Mouse (Mus musculus) forebrain, postnatal 0 days (tissue): ENCODE data around the gene Arglu1. TPM values are rescaled to one million over a fixed set of nuclear protein-coding genes. Genes with fewer than 3 reads are reported as not detected.

Source experiments
- ATAC-seq: fragments of 200-750 bp; cut with Nextera tagmentation; 2 replicates; pipeline ENCODE4 v1.8.0; 2017; ENCODE audit warnings: mild to moderate bottlenecking, moderate library complexity
- DNase-seq: peaks from one replicate; pipeline ENCODE4 v3.0.0-alpha.2; 2015
- H3K27ac ChIP-seq: fragments of 300-500 bp; sonication (generic); 2 replicates; pipeline ENCODE4 v1.5.1; 2014; ENCODE audit warnings: low read depth, mild to moderate bottlenecking, antibody characterized with exemption, low read length, moderate library complexity, mixed read lengths
- H3K27me3 ChIP-seq: fragments of 300-500 bp; sonication (generic); 2 replicates; pipeline ENCODE4 v1.6.1; 2014; ENCODE audit warnings: mild to moderate bottlenecking, low read length, mixed read lengths; ENCODE audit not compliant: insufficient read depth
- H3K36me3 ChIP-seq: fragments of 300-500 bp; sonication (generic); 2 replicates; pipeline ENCODE4 v1.6.1; 2014; ENCODE audit warnings: mild to moderate bottlenecking, moderate library complexity; ENCODE audit not compliant: insufficient read depth
- H3K4me1 ChIP-seq: fragments of 300-500 bp; sonication (generic); 2 replicates; pipeline ENCODE4 v1.6.1; 2014; ENCODE audit warnings: antibody characterized with exemption; ENCODE audit not compliant: insufficient read depth
- H3K4me2 ChIP-seq: fragments of 300-500 bp; sonication (generic); 2 replicates; pipeline ENCODE4 v1.6.1; 2014; ENCODE audit warnings: low read depth, mild to moderate bottlenecking, moderate library complexity
- H3K4me3 ChIP-seq: fragments of 300-500 bp; sonication (generic); 2 replicates; pipeline ENCODE4 v1.5.1; 2014; ENCODE audit warnings: low read depth, low read length, mixed read lengths
- H3K9ac ChIP-seq: fragments of 300-500 bp; sonication (generic); 2 replicates; pipeline ENCODE4 v1.6.1; 2014; ENCODE audit warnings: mild to moderate bottlenecking
- H3K9me3 ChIP-seq: fragments of 300-500 bp; sonication (generic); 2 replicates; pipeline ENCODE4 v1.6.1; 2016; ENCODE audit warnings: low read length
- CTCF ChIP-seq: sonication (generic); IDR thresholded peaks from 2 replicates; pipeline ENCODE4 v1.5.1; 2016; ENCODE audit warnings: antibody characterized with exemption, control low read depth, low read depth
- WGBS: fragments of 180-500 bp; shearing (Covaris S2); extraction: QIAGEN DNeasy Blood & Tissue Kit; methylation state at CpG from one replicate; pipeline ENCODE4 v1.1.7; 2014; 5-methylcytosine and 5-hydroxymethylcytosine counted together
- polyA plus RNA-seq: library from polyadenylated mRNA; unstranded; fragments of >200 nt; fragmentation: Nextera tagmentation; extraction: Ambion mirVana; gene quantifications from 2 replicates; pipeline ENCODE4 v1.2.1, GENCODE M21; 2015
- total RNA-seq: library from RNA; depleted of rRNA; stranded (reverse); fragments of >200 nt; gene quantifications from 2 replicates; pipeline ENCODE4 v1.2.3, GENCODE M21; 2014

Gene Arglu1
- total and polyA plus RNA-seq, 2 experiments from 2014 or later, result 143 to 154 TPM

- no peaks in the 10 kb centered on the region for H3K4me1 ChIP-seq
- no peak overlapping the region for H3K4me2 ChIP-seq
- no peaks in the 10 kb centered on the region for H3K9me3 ChIP-seq
- no peak for TF ChIP-seq CTCF
- WGBS, result 76% methylated on average over 2 of the region's 2 CpGs
- no peak overlapping the region for H3K27ac ChIP-seq
- DNase-seq (no peak), ATAC-seq (no peak)
- H3K27me3 ChIP-seq, result no peaks in the 10 kb centered on the region
- no peak overlapping the region for H3K9ac ChIP-seq
- H3K4me3 ChIP-seq, result no peak overlapping the region
- H3K36me3 ChIP-seq, result no peaks in the 10 kb centered on the region
These were observed 13.3 kb upstream of the Arglu1 start for GRCm38 (mm10) chr8:8703668-8704067.

- no peak overlapping the region for H3K4me2 ChIP-seq
- ATAC-seq (no peak), DNase-seq (no peak)
- no peaks in the 10 kb centered on the region for H3K4me1 ChIP-seq
- 94% methylated on average over 10 of the region's 10 CpGs for WGBS
- H3K9ac ChIP-seq, result no peak overlapping the region
- H3K36me3 ChIP-seq, result no peaks in the 10 kb centered on the region
- no peak for TF ChIP-seq CTCF
- no peaks in the 10 kb centered on the region for H3K27me3 ChIP-seq
- H3K9me3 ChIP-seq, result no peaks in the 10 kb centered on the region
- no peak overlapping the region for H3K4me3 ChIP-seq
- no peak overlapping the region for H3K27ac ChIP-seq
These were observed 10.5 kb upstream of the Arglu1 start for GRCm38 (mm10) chr8:8700821-8701220.

DNA sequence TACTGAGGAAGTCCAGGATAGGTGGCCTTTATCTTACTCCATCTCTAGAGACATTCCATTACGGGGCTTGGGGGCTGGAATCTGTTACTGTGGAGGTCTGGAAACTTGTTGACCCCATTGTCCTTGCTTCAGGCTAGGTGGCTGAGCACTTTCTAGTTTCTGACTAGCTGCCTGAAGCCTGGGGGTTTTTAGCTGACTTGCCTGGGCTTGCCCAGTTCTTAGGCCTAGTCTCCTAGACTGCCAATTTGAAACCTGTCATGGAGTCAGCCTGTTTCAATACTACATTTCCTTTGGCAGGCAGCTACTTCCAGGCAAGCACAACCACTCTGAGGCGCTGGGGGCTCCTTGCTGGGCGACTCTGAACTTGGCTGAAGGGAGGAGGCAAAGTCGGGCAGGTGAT, 9.9 kb upstream of the Arglu1 start:
- H3K4me2 ChIP-seq, result no peak overlapping the region
- H3K27ac ChIP-seq, result no peak overlapping the region
- no peaks in the 10 kb centered on the region for H3K4me1 ChIP-seq
- 84% methylated on average over 4 of the region's 4 CpGs for WGBS
- DNase-seq (no peak), ATAC-seq (no peak)
- no peaks in the 10 kb centered on the region for H3K27me3 ChIP-seq
- no peak for TF ChIP-seq CTCF
- no peaks in the 10 kb centered on the region for H3K36me3 ChIP-seq
- no peak overlapping the region for H3K9ac ChIP-seq
- no peaks in the 10 kb centered on the region for H3K9me3 ChIP-seq
- no peak overlapping the region for H3K4me3 ChIP-seq

DNA sequence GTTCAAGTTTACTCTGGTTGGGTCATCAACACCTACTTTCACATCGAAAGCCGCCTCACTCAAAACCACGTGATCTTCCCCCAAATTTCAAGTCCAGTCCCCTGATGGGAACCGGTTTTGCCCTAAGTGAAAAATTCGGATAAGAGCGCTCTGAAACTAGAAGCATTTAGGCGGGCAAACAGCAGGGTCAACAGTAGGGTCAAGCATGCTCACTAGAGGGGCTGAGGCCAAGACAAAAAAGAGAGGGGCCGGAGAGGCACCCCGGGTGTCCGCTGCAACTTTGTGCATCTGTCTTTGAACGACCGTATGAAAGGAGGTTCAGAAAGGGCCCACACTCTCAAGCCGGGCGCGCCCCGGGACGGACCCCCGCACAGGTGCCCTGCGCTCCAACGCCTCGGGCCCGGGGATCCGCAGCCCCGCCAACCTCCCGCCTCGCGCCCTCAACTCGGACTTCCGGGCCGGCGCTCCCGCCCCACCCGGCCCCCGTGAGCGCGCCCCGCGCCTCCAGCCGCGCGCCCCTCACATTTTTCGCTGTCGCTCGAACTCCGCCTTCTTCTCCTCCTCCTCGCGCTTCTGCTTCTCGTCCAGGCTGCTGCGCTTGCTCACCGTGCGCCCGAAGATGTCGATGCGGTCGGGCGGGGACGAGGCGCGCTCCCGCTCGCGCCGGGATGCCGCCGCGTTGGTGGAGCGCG, 721 bp downstream of the Arglu1 start:
- ATAC-seq (peak; percentile 83), DNase-seq (peak; percentile 84)
- H3K4me2 ChIP-seq, result peak overlapping the region; percentile 83
- H3K9me3 ChIP-seq, result no peaks in the 10 kb centered on the region
- no peaks in the 10 kb centered on the region for H3K36me3 ChIP-seq
- peaks cover 19% of the 10 kb centered on the region; the same call in 1 of the 2 replicates for H3K4me1 ChIP-seq
- no peaks in the 10 kb centered on the region for H3K27me3 ChIP-seq
- H3K27ac ChIP-seq, result peak overlapping the region; percentile 99
- TF ChIP-seq CTCF, result no peak
- H3K4me3 ChIP-seq, result peak overlapping the region; percentile 85
- under 1% methylated on average over 62 of the region's 68 CpGs for WGBS
- H3K9ac ChIP-seq, result peak overlapping the region; percentile 99

DNA sequence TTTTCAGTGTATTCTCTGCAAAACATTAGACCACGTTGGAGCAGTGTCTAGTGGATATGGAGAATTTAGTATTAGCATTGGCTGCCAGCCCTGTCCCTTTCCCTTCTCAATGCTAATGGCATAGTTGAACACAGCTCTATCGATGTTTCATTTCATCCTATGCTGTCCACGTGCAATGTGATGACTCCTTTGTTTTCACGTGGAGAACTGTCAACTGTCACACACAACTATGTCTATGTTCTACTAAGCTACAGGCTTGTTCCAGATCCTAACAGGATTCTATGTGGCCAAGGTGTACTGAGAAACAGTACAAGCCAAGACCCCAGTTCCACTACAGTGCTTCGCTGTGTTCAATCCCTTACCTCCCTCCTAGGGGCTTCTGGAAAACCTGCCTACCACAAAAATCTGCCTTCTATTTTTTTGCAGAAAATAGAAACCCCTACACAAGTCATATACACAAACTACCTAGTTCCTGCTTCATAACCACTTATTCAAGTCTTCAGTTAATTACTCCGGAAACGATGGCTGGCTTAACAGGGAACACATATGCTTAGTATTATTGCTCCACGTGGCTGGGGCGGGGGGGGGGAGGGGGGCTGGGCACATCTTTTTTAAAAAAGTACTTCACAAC, 1.4 kb downstream of the Arglu1 start:
- TF ChIP-seq CTCF, result no peak
- H3K27ac ChIP-seq, result no peak overlapping the region
- no peaks in the 10 kb centered on the region for H3K27me3 ChIP-seq
- peak overlapping the region; percentile 85 for H3K4me3 ChIP-seq
- ATAC-seq, result no peak
- H3K4me2 ChIP-seq, result peak overlapping the region; percentile 83
- no peaks in the 10 kb centered on the region for H3K9me3 ChIP-seq
- DNase-seq, result peak; percentile 15
- no peaks in the 10 kb centered on the region for H3K36me3 ChIP-seq
- peak overlapping the region; percentile 99 for H3K9ac ChIP-seq
- WGBS, result 6% methylated on average over 9 of the region's 9 CpGs
- peaks cover 19% of the 10 kb centered on the region; the same call in 1 of the 2 replicates for H3K4me1 ChIP-seq

GRCm38 (mm10) chr8:8685517-8685916, 4.8 kb downstream of the Arglu1 start:
- 75% methylated on average over 2 of the region's 2 CpGs for WGBS
- H3K4me1 ChIP-seq, result peaks cover 19% of the 10 kb centered on the region; the same call in 1 of the 2 replicates

GRCm38 (mm10) chr8:8682697-8683096, 7.6 kb downstream of the Arglu1 start:
- no peak overlapping the region for H3K9ac ChIP-seq
- no peak for ATAC-seq
- peaks cover 11% of the 10 kb centered on the region; the same call in 1 of the 2 replicates for H3K4me1 ChIP-seq
- no peaks in the 10 kb centered on the region for H3K9me3 ChIP-seq
- no peak for TF ChIP-seq CTCF
- no peak overlapping the region for H3K4me2 ChIP-seq
- no peak overlapping the region for H3K27ac ChIP-seq
- DNase-seq, result no peak
- H3K4me3 ChIP-seq, result no peak overlapping the region
- 88% methylated on average over 3 of the region's 3 CpGs for WGBS
- no peaks in the 10 kb centered on the region for H3K27me3 ChIP-seq
- peaks cover 34% of the 10 kb centered on the region for H3K36me3 ChIP-seq

More at GRCm38 (mm10) chr8:8685517-8685916, 4.8 kb downstream of the Arglu1 start:
- ATAC-seq, result no peak
- DNase-seq, result no peak
- no peaks in the 10 kb centered on the region for H3K27me3 ChIP-seq
- no peaks in the 10 kb centered on the region for H3K9me3 ChIP-seq
- no peak overlapping the region for H3K4me2 ChIP-seq
- H3K36me3 ChIP-seq, result peaks cover 21% of the 10 kb centered on the region
- no peak for TF ChIP-seq CTCF
- no peak overlapping the region for H3K4me3 ChIP-seq
- H3K27ac ChIP-seq, result no peak overlapping the region
- 0 out of 2 replicates have a peak overlapping the region, but pooled peaks have one; percentile 28 for H3K9ac ChIP-seq
